Mouse (Mus musculus) large intestine, adult 2 months (tissue): ENCODE data around the gene Tnrc18. TPM values are rescaled to one million over a fixed set of nuclear protein-coding genes. Genes with fewer than 3 reads are reported as not detected.
A peak's percentile ranks its signal among the peaks of the same experiment; 100 is the strongest.

Experiments used
- DNase-seq: peaks from one replicate; pipeline ENCODE4 v3.0.0-alpha.2; 2012; ENCODE audit warnings: low read depth, low spot score
- WGBS: fragments of 180-500 bp; shearing (Covaris S2); methylation state at CpG from one replicate; pipeline ENCODE4 v1.1.7; 2018; 5-methylcytosine and 5-hydroxymethylcytosine counted together
- polyA plus RNA-seq: library from polyadenylated mRNA; depleted of rRNA; stranded (reverse); fragments of >200 nt; gene quantifications from 2 replicates; pipeline ENCODE4 v1.2.3, GENCODE M21; 2012

The Tnrc18 gene
- polyA plus RNA-seq, 1 experiment = 15.3 TPM

- DNase-seq = peak; percentile 85
- 21% methylated on average over 8 of the region's 8 CpGs for WGBS
Observed at GRCm38 (mm10) chr5:142782459-142783141, 34.9 kb downstream of the Tnrc18 start.

- 56% methylated on average over 5 of the region's 5 CpGs for WGBS
- no peak for DNase-seq
Observed at GRCm38 (mm10) chr5:142780579-142780978, 36.9 kb downstream of the Tnrc18 start.

- no peak for DNase-seq
- 71% methylated on average over 6 of the region's 6 CpGs for WGBS
Observed at GRCm38 (mm10) chr5:142778871-142779270, 38.6 kb downstream of the Tnrc18 start.

GRCm38 (mm10) chr5:142778135-142778534 is 39.3 kb downstream of the Tnrc18 start:
- 65% methylated on average over 8 of the region's 8 CpGs for WGBS

GRCm38 (mm10) chr5:142776080-142776479 is 41.4 kb downstream of the Tnrc18 start:
- DNase-seq = no peak
- 83% methylated on average over 13 of the region's 13 CpGs for WGBS

More at GRCm38 (mm10) chr5:142778135-142778534, 39.3 kb downstream of the Tnrc18 start:
- DNase-seq = no peak

- DNase-seq = no peak
- 74% methylated on average over 5 of the region's 5 CpGs for WGBS
Observed at GRCm38 (mm10) chr5:142774771-142775170, 42.7 kb downstream of the Tnrc18 start.

GRCm38 (mm10) chr5:142771964-142772363 is 45.5 kb downstream of the Tnrc18 start:
- DNase-seq = no peak
- 83% methylated on average over 15 of the region's 15 CpGs for WGBS

GRCm38 (mm10) chr5:142771034-142771433 is 46.4 kb downstream of the Tnrc18 start:
- DNase-seq = no peak
- 81% methylated on average over 4 of the region's 4 CpGs for WGBS

GRCm38 (mm10) chr5:142769641-142770040 is 47.8 kb downstream of the Tnrc18 start:
- WGBS = 59% methylated on average over 5 of the region's 5 CpGs
- no peak for DNase-seq

GRCm38 (mm10) chr5:142768352-142769267 is 48.9 kb downstream of the Tnrc18 start:
- 41% methylated on average over 10 of the region's 10 CpGs for whole genome bisulfite sequencing
- no peak for DNase-seq

GRCm38 (mm10) chr5:142767937-142768336 is 49.5 kb downstream of the Tnrc18 start:
- WGBS = 18% methylated on average over 7 of the region's 7 CpGs
- peak; percentile 51 for DNase-seq

GRCm38 (mm10) chr5:142766708-142767107 is 50.8 kb downstream of the Tnrc18 start:
- WGBS = 91% methylated on average over 3 of the region's 3 CpGs
- no peak for DNase-seq

GRCm38 (mm10) chr5:142764889-142765288 is 52.6 kb downstream of the Tnrc18 start:
- WGBS = 86% methylated on average over 15 of the region's 15 CpGs

GRCm38 (mm10) chr5:142764306-142764705 is 53.2 kb downstream of the Tnrc18 start:
- DNase-seq = no peak
- WGBS = 78% methylated on average over 11 of the region's 11 CpGs

More at GRCm38 (mm10) chr5:142764889-142765288, 52.6 kb downstream of the Tnrc18 start:
- no peak for DNase-seq

- DNase-seq = no peak
- 85% methylated on average over 21 of the region's 21 CpGs for WGBS
Observed at GRCm38 (mm10) chr5:142762082-142762807, 55.2 kb downstream of the Tnrc18 start.

- 87% methylated on average over 16 of the region's 16 CpGs for WGBS
Observed at GRCm38 (mm10) chr5:142761326-142761983, 56.0 kb downstream of the Tnrc18 start.

GRCm38 (mm10) chr5:142759786-142760185 is 57.7 kb downstream of the Tnrc18 start:
- no peak for DNase-seq
- 89% methylated on average over 8 of the region's 8 CpGs for WGBS

More at GRCm38 (mm10) chr5:142761326-142761983, 56.0 kb downstream of the Tnrc18 start:
- no peak for DNase-seq

- WGBS = 85% methylated on average over 13 of the region's 13 CpGs
- no peak for DNase-seq
Observed at GRCm38 (mm10) chr5:142752241-142752640, 65.2 kb downstream of the Tnrc18 start.

GRCm38 (mm10) chr5:142750173-142750572 is 67.3 kb downstream of the Tnrc18 start:
- 87% methylated on average over 11 of the region's 11 CpGs for WGBS
- DNase-seq = no peak
